Mouse (Mus musculus) lung, postnatal 0 days (tissue): ENCODE data around the gene Il10rb. TPM values are rescaled to one million over a fixed set of nuclear protein-coding genes. Genes with fewer than 3 reads are reported as not detected.

Experiments
- ATAC-seq: fragments of 200-750 bp; cut with Nextera tagmentation; 2 replicates; pipeline ENCODE4 v1.8.0; 2017; ENCODE audit warnings: moderate library complexity
- DNase-seq: peaks from one replicate; pipeline ENCODE4 v3.0.0-alpha.2; 2016; ENCODE audit warnings: low spot score
- H3K27ac ChIP-seq: fragments of 300-500 bp; sonication (generic); 2 replicates; pipeline ENCODE4 v1.5.1; 2014; ENCODE audit warnings: antibody characterized with exemption, mild to moderate bottlenecking, low read length, mixed read lengths
- H3K27me3 ChIP-seq: fragments of 300-500 bp; sonication (generic); replicated peaks from 2 replicates; pipeline ENCODE4 v1.6.1; 2014; ENCODE audit warnings: low read length, mixed read lengths; ENCODE audit not compliant: insufficient read depth
- H3K36me3 ChIP-seq: fragments of 300-500 bp; sonication (generic); 2 replicates; pipeline ENCODE4 v1.6.1; 2014; ENCODE audit warnings: low read length, mixed read lengths; ENCODE audit not compliant: insufficient read depth
- H3K4me1 ChIP-seq: fragments of 300-500 bp; sonication (generic); 2 replicates; pipeline ENCODE4 v1.6.1; 2014; ENCODE audit warnings: antibody characterized with exemption, low read depth, low read length, mixed read lengths; ENCODE audit not compliant: insufficient read depth
- H3K4me2 ChIP-seq: fragments of 300-500 bp; sonication (generic); replicated peaks from 2 replicates; pipeline ENCODE4 v1.6.1; 2014; ENCODE audit warnings: low read depth, mild to moderate bottlenecking, low read length, moderate library complexity, mixed read lengths
- H3K4me3 ChIP-seq: fragments of 300-500 bp; sonication (generic); 2 replicates; pipeline ENCODE4 v1.5.1; 2014; ENCODE audit warnings: low read depth, low read length
- H3K9ac ChIP-seq: fragments of 300-500 bp; sonication (generic); replicated peaks from 2 replicates; pipeline ENCODE4 v1.6.1; 2014; ENCODE audit warnings: low read depth, mild to moderate bottlenecking
- H3K9me3 ChIP-seq: fragments of 300-500 bp; sonication (generic); 2 replicates; pipeline ENCODE4 v1.6.1; 2016; ENCODE audit warnings: low read length, mixed read lengths
- CTCF ChIP-seq: IDR thresholded peaks from 2 replicates; pipeline ENCODE4 v1.5.1; 2016; ENCODE audit warnings: antibody characterized with exemption, mild to moderate bottlenecking
- EP300 ChIP-seq: IDR thresholded peaks from 2 replicates; pipeline ENCODE4 v1.6.1; 2016; ENCODE audit warnings: antibody characterized with exemption, mild to moderate bottlenecking, control low read depth
- WGBS: fragments of 180-500 bp; shearing (Covaris S2); extraction: QIAGEN DNeasy Blood & Tissue Kit; methylation state at CpG from one replicate; pipeline ENCODE4 v1.1.7; 2014; 5-methylcytosine and 5-hydroxymethylcytosine counted together
- polyA plus RNA-seq: library from polyadenylated mRNA; unstranded; fragments of >200 nt; fragmentation: Nextera tagmentation; extraction: Ambion mirVana; gene quantifications from 2 replicates; pipeline ENCODE4 v1.2.1, GENCODE M21; 2015

Il10rb gene
- polyA plus RNA-seq, 1 experiment from 2014 or later: 90.5 TPM

GRCm38 (mm10) chr16:91387121-91387486, 18.9 kb upstream of the Il10rb start:
- H3K4me3 ChIP-seq: no peak overlapping the region
- H3K4me2 ChIP-seq: no peak overlapping the region
- H3K9ac ChIP-seq: no peak overlapping the region
- ATAC-seq: no peak
- 88% methylated on average over 3 of the region's 3 CpGs for WGBS
- peaks cover 19% of the 10 kb centered on the region; the same call in 1 of the 2 replicates for H3K36me3 ChIP-seq
- H3K4me1 ChIP-seq: no peaks in the 10 kb centered on the region; the same call in none of the 2 replicates
- DNase-seq: no peak
- H3K27me3 ChIP-seq: no peaks in the 10 kb centered on the region
- no peak overlapping the region for H3K27ac ChIP-seq
- TF ChIP-seq EP300: no peak
- H3K9me3 ChIP-seq: no peaks in the 10 kb centered on the region

DNA sequence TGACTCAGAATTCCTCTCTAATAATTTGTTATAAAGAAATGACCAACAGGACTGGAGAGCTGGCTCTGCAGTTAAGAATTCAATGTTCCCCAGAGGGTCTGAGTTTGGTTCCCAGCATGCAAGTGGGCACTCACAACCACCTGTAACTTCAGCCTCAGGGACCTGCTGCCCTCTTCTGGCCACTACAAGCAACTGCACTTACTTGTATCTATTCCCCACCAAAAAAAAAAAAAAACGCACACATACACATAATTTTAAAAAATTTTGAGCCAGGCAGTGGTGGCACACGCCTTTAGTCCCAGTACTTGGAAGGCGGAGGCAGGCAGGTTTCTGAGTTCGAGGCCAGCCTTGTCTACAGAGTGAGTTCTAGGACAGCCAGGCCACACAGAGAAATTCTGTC, 15.9 kb upstream of the Il10rb start:
- Histone ChIP-seq H3K4me2 (no peak overlapping the region), H3K27ac (no peak overlapping the region), H3K36me3 (peaks cover 37% of the 10 kb centered on the region), H3K27me3 (no peaks in the 10 kb centered on the region), H3K9ac (no peak overlapping the region), H3K9me3 (no peaks in the 10 kb centered on the region), H3K4me1 (no peaks in the 10 kb centered on the region), H3K4me3 (no peak overlapping the region)
- no peak for DNase-seq
- 90% methylated on average over 4 of the region's 4 CpGs for WGBS
- ATAC-seq: no peak
- TF ChIP-seq EP300 (no peak), CTCF (peak; percentile 68)

DNA sequence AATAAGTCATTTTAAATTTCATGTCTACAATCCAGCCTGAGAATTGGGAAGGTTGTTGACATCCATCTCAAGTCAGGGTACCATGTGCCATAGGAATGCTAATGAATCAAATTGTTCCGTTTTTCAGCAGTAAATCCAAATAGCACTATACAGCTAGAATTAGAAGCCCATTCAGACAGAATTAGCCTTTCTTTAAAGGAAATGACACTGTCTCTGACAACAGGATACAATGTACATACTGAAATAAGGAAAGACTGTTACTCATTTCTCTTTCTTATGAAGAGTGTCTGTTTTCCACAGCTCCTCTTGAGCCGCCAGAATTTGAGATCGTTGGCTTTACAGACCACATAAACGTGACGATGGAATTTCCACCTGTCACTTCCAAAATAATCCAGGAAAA, 14.5 kb upstream of the Il10rb start, which contains the start of gene Gm21970:
Gene Gm21970 (plus strand): TSS at position 301 of the 400 bp plus-strand sequence.
- Histone ChIP-seq H3K9me3 (no peaks in the 10 kb centered on the region), H3K4me3 (no peak within 1 kb of the TSS), H3K27me3 (no peaks in the 10 kb centered on the region), H3K4me1 (no peaks in the 10 kb centered on the region), H3K27ac (no peak within 1 kb of the TSS), H3K4me2 (no peak within 1 kb of the TSS), H3K9ac (no peak within 1 kb of the TSS), H3K36me3 (peaks cover 37% of the 10 kb centered on the region)
- ATAC-seq: no peak
- WGBS: 75% methylated on average over 5 of the region's 5 CpGs
- no peak for TF ChIP-seq EP300
- TF ChIP-seq CTCF: no peak
- no peak for DNase-seq

- 43% methylated on average over 4 of the region's 4 CpGs for WGBS
- no peak for TF ChIP-seq CTCF
- no peak for TF ChIP-seq EP300
- H3K9me3 ChIP-seq: no peaks in the 10 kb centered on the region
- H3K27ac ChIP-seq: no peak overlapping the region
- no peaks in the 10 kb centered on the region for H3K4me1 ChIP-seq
- no peaks in the 10 kb centered on the region for H3K27me3 ChIP-seq
- no peak overlapping the region for H3K9ac ChIP-seq
- peaks cover 31% of the 10 kb centered on the region for H3K36me3 ChIP-seq
- ATAC-seq (no peak), DNase-seq (no peak)
- no peak overlapping the region for H3K4me2 ChIP-seq
- no peak overlapping the region for H3K4me3 ChIP-seq
Measured at GRCm38 (mm10) chr16:91394826-91395410, 11.0 kb upstream of the Il10rb start.

DNA sequence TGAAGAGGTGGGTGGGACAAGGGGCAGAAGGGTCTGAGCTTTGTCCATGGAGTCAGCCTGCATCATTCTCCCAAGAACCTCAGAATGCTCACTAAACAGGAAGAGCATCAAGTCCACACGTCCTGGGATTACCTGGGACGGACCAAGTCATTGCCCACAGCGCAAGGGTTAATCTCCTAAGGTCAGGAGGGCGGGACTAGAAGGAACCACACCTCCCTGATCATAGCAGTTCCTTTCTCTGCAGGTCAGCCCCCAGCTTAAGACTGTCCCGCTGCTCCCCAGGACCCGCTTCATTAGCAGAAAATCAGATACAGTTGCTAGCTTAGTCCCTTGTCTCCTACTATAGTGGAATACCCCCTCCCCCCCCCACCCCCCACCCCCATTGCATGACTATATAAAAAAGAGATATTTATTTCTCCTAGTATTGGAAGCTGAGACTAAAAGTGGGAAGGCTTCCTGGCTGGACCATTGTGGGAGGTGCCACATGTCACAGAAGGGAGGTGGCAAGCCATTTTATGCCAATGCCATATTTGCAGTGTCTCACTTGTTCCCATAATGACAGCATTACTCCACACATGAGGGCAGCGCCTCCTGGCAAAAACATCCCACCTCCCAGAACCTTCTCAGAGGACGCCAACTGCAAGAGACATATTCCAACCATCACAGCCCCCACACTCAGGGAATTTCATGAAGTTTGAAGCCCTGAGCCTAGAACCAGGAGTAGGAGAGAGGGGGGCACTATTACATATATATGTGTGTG, 10.2 kb upstream of the Il10rb start:
- WGBS: 69% methylated on average over 8 of the region's 8 CpGs
- no peak for DNase-seq
- H3K9ac ChIP-seq: no peak overlapping the region
- TF ChIP-seq CTCF (no peak), EP300 (no peak)
- H3K27me3 ChIP-seq: no peaks in the 10 kb centered on the region
- no peak overlapping the region for H3K4me3 ChIP-seq
- H3K4me2 ChIP-seq: no peak overlapping the region
- H3K9me3 ChIP-seq: no peaks in the 10 kb centered on the region
- no peaks in the 10 kb centered on the region for H3K4me1 ChIP-seq
- peaks cover 35% of the 10 kb centered on the region for H3K36me3 ChIP-seq
- ATAC-seq: no peak
- H3K27ac ChIP-seq: no peak overlapping the region

DNA sequence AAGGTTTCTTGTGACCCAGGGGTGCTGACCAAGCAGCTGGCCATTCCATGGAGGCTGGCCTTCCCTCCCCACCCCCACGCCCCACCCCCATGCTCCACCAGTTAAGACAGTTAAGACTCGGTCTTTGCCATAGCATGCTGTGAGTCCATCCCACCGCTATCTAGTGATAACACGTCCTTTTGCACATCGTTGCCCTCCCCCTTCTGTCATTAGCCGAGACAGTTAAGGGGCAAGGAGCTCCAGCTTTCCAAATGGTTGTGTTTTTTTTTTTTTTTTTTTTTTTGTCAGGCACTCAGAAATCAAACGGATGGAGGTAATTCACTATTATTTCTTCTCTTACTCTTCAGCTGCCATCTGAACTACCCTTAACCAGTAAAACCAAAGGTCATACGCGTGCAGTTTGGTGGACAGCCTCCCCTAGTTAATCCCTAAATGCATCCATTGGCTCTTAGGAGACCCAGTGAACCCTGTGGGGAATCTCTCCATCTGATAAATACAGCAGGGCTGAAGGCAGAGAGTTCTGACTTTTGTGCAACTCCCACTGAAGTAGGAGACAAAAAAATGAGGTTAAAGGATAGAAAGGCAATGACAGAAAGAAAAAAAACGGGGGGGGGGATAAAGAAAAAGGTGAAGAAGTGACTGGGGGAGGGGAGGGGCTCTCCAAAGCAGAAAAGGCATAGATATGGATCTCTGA, 9.0 kb upstream of the Il10rb start:
- Histone ChIP-seq H3K27me3 (no peaks in the 10 kb centered on the region), H3K9me3 (no peaks in the 10 kb centered on the region), H3K36me3 (peaks cover 34% of the 10 kb centered on the region), H3K27ac (no peak overlapping the region), H3K4me2 (no peak overlapping the region), H3K9ac (no peak overlapping the region), H3K4me1 (no peaks in the 10 kb centered on the region), H3K4me3 (no peak overlapping the region)
- DNase-seq (no peak), ATAC-seq (no peak)
- TF ChIP-seq CTCF (no peak), EP300 (no peak)
- 68% methylated on average over 10 of the region's 10 CpGs for WGBS
